In the genomic region with DNA sequence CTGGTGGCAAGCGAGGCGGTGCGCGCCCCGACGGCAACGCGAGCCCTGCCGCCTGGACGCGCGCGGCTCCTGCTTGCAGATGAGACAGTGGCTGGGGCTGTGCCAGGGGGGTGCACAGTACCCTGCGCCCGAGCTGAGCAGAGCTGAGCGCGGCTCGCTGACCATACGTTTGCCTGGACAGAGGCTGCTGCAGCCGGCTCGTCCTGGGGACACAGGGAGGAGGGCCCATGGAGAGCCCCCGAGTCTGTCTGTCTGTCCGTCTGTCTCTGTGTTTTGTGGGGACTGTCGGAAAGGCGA, we compare ENCODE assay signal across 8 mouse cellular contexts. TPM values are rescaled to one million over a fixed set of nuclear protein-coding genes. Genes with fewer than 3 reads are reported as not detected.
DNase-seq lines count a peak whose midpoint lies in the region; ATAC-seq and TF ChIP-seq lines count a peak whose summit lies in the region.

No protein-coding gene starts in this region.

- no peak for ATAC-seq in limb, embryonic 14.5 days (ENCODE audit: low FRiP score, low read depth)

- H3K27ac ChIP-seq in limb, embryonic 14.5 days (replicated peaks; ENCODE audit: low read depth, low read length), result no peak overlapping the region

- H3K4me3 ChIP-seq in limb, embryonic 14.5 days (replicated peaks; ENCODE audit: low read length), result peak overlapping the region; percentile 44

- H3K9ac ChIP-seq in limb, embryonic 14.5 days (ENCODE audit: low read depth, low read length, severe bottlenecking), result peak overlapping the region; percentile 61

- H3K27me3 ChIP-seq in limb, embryonic 14.5 days (ENCODE audit: control insufficient read depth, insufficient read depth, low read length), result peaks cover 33% of the 10 kb centered on the region

- no peak for TF ChIP-seq POLR2A in limb, embryonic 14.5 days (IDR thresholded peaks at IDR 0.05; ENCODE audit: borderline replicate concordance, extremely low read depth, insufficient read depth, insufficient read length)

- peaks cover 5% of the 10 kb centered on the region; the same call in 1 of the 2 replicates for H3K4me1 ChIP-seq in limb, embryonic 14.5 days (ENCODE audit: control insufficient read depth, insufficient read depth, low read length)

- no peaks in the 10 kb centered on the region for H3K9me3 ChIP-seq in limb, embryonic 14.5 days (ENCODE audit: control insufficient read depth, low read length)

- no peaks in the 10 kb centered on the region for H3K36me3 ChIP-seq in limb, embryonic 14.5 days (ENCODE audit: control insufficient read depth, insufficient read depth, low read length)

- peak overlapping the region; percentile 58 for H3K4me2 ChIP-seq in limb, embryonic 14.5 days (replicated peaks; ENCODE audit: low read depth, low read length, severe bottlenecking)

- 5% methylated on average over 24 of the region's 25 CpGs for WGBS in limb, embryonic 14.5 days

- DNase-seq in embryo, embryonic 11 days, result peak; percentile 15
- no peak for DNase-seq in embryo, embryonic 9.5 days (ENCODE audit: extremely low spot score)
- DNase-seq in thymus, postnatal 4 days, result peak; percentile 23
- DNase-seq in thymus, postnatal 10 days (ENCODE audit: low spot score in 2 of 2), result no peak
- DNase-seq in limb, embryonic 14.5 days (ENCODE audit: low spot score), result no peak
- DNase-seq in frontal cortex, adult 2 months (ENCODE audit: extremely low spot score in 1 of 2, low spot score in 1 of 2), result no peak
- DNase-seq in right cerebral cortex, postnatal 36 days (ENCODE audit: low spot score in 2 of 2), result no peak
- no peak for DNase-seq in gastrocnemius, postnatal 25 days

RNA-seq across cellular contexts. Expression of a gene that starts 0.6 kb away (rescaled TPM):
- 7.1 and 9.0 TPM in 2 replicates for polyA plus RNA-seq in limb, embryonic 14.5 days (2012; rRNA removed)
- 13.5 and 18.8 TPM in 2 replicates for polyA plus RNA-seq in limb, embryonic 14.5 days (2014; fragmentation: Nextera tagmentation; extraction: Ambion mirVana)
- polyA plus RNA-seq in frontal cortex, adult 2 months (2012; rRNA removed), result 0.14 and 0.50 TPM in 2 replicates
- not detected for total RNA-seq in gastrocnemius, postnatal 25 days (2021)

RNA-seq across cellular contexts. Expression of a gene that starts 21.0 kb away (rescaled TPM):
- polyA plus RNA-seq in limb, embryonic 14.5 days (2012; rRNA removed), result 5.4 and 7.1 TPM in 2 replicates
- 5.0 and 6.1 TPM in 2 replicates for polyA plus RNA-seq in limb, embryonic 14.5 days (2014; fragmentation: Nextera tagmentation; extraction: Ambion mirVana)
- polyA plus RNA-seq in frontal cortex, adult 2 months (2012; rRNA removed), result 134 and 162 TPM in 2 replicates
- under 1 TPM; 0.77 to 0.96 TPM for total RNA-seq in gastrocnemius, postnatal 25 days (2021)

RNA-seq across cellular contexts. Expression of a gene that starts 26.5 kb away (rescaled TPM):
- 141 and 184 TPM in 2 replicates for polyA plus RNA-seq in limb, embryonic 14.5 days (2012; rRNA removed)
- polyA plus RNA-seq in limb, embryonic 14.5 days (2014; fragmentation: Nextera tagmentation; extraction: Ambion mirVana), result 180 and 197 TPM in 2 replicates
- polyA plus RNA-seq in frontal cortex, adult 2 months (2012; rRNA removed), result 210 and 219 TPM in 2 replicates
- 10 to 100 TPM; 40.3 to 44.7 TPM for total RNA-seq in gastrocnemius, postnatal 25 days (2021)

RNA-seq across cellular contexts. Expression of a gene that starts 33.9 kb away (rescaled TPM):
- polyA plus RNA-seq in limb, embryonic 14.5 days (2012; rRNA removed), result 0.05 TPM in 1 of 2 replicates, not detected in the other
- polyA plus RNA-seq in limb, embryonic 14.5 days (2014; fragmentation: Nextera tagmentation; extraction: Ambion mirVana), result 0.17 TPM in 1 of 2 replicates, not detected in the other
- not detected in 2 replicates for polyA plus RNA-seq in frontal cortex, adult 2 months (2012; rRNA removed)
- not detected for total RNA-seq in gastrocnemius, postnatal 25 days (2021)

RNA-seq across cellular contexts. Expression of a gene that starts 39.4 kb away (rescaled TPM):
- polyA plus RNA-seq in limb, embryonic 14.5 days (2012; rRNA removed), result 0.80 and 1.0 TPM in 2 replicates
- 1.4 and 1.7 TPM in 2 replicates for polyA plus RNA-seq in limb, embryonic 14.5 days (2014; fragmentation: Nextera tagmentation; extraction: Ambion mirVana)
- 0.08 TPM in 2 replicates for polyA plus RNA-seq in frontal cortex, adult 2 months (2012; rRNA removed)
- 1 to 10 TPM in 1 of 2 experiments, under 1 TPM in 1; 0.38 to 1.2 TPM for total RNA-seq in gastrocnemius, postnatal 25 days (2021)

Comparison
In these comparisons a context has a peak if more than half of its experiments do, and no peak if none do; other contexts are left out.
1. DNase-seq: peak in embryo, embryonic 11 days (single experiment) and thymus, postnatal 4 days (single experiment); none in embryo, embryonic 9.5 days (single experiment), thymus, postnatal 10 days (0 of 2), limb, embryonic 14.5 days (single experiment), frontal cortex, adult 2 months (0 of 2), right cerebral cortex, postnatal 36 days (0 of 2) and gastrocnemius, postnatal 25 days (single experiment).
2. RNA of a gene that starts 21.0 kb away (polyA plus RNA-seq): 134 to 162 TPM in frontal cortex, adult 2 months; 5.0 to 7.1 TPM in limb, embryonic 14.5 days; every median in the first group is over 10 times any median in the second.